Mouse (Mus musculus): Measurements from ENCODE around the gene G0s2. TPM values are rescaled to one million over a fixed set of nuclear protein-coding genes. Genes with fewer than 3 reads are reported as not detected.

Gene G0s2
- polyA plus RNA-seq, 1 experiment from 2014 or later = 269 TPM

DNA sequence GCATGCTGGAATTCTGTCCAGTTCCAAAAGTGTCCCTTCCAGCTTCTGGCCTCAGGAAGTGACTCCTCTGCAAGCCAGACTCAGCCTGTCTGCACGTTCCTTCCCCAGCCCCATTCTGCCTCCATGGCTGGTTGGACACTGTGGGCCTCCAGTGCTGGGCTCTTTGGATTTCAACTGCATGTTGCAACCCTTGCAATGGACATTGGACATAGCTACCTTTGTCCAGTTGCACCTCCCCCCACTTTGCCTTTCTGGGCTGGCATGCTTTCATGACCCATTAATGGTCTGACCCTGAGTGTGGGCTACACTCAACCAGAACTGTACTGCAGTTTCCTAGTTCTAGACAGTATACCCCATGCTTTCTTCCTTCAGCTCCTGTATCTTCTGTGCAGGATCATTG, 38.6 kb upstream of the G0s2 start:
- no peak overlapping the region for H3K4me3 ChIP-seq (ENCODE audit: low read depth, low read length)
- peak; percentile 74 for DNase-seq
- peak overlapping the region; percentile 46 for H3K4me2 ChIP-seq (ENCODE audit: low read depth, low read length)
- no peaks in the 10 kb centered on the region for H3K9me3 ChIP-seq (ENCODE audit: low read length)
- 57% methylated on average over 1 of the region's 1 CpGs for WGBS (ENCODE audit: insufficient replicate concordance)
- TF ChIP-seq CTCF (IDR thresholded peaks at IDR 0.05; ENCODE audit: low read depth) (no peak), EP300 (IDR thresholded peaks at IDR 0.05; ENCODE audit: low read depth) (peak; percentile 52; the same call in 1 of the 2 replicates)
- H3K36me3 ChIP-seq (replicated peaks; ENCODE audit: insufficient read depth, low read length) = no peaks in the 10 kb centered on the region
- H3K4me1 ChIP-seq (ENCODE audit: insufficient read depth) = peaks cover 19% of the 10 kb centered on the region
- H3K27ac ChIP-seq (ENCODE audit: low read depth) = peak overlapping the region; percentile 92
- peak; percentile 92 for ATAC-seq
- 0 out of 2 replicates have a peak overlapping the region, but pooled peaks have one; percentile 37 for H3K9ac ChIP-seq (replicated peaks)
- H3K27me3 ChIP-seq (ENCODE audit: insufficient read depth, low read length) = no peaks in the 10 kb centered on the region

DNA sequence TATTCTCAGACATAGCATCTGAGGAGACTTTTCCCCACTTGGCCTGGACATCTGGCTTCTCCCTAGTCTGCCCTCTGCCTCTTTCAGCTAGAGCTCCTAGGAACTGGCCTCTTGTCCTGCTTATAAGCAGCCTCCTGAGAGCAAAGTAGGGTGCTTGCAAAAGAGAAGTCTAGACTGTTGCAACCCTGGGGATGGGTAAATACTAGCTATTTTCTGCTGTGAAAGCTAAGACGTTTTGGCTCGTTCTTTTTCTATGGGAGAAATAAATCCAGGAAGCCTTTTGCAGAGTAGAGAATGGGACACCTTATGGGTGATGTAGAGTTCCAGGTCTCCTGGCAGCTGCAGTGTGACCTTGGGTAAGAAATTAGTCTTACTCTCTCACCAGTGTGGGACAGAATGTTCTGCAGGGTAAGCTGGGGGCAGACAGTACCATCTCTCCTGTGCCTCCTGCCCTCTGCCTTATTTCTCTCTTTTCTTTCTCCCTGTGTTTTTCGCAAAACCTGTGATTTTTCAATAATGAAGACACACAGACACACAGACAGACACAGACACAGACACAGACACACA, 37.6 kb upstream of the G0s2 start:
- Histone ChIP-seq H3K9ac (replicated peaks) (peak overlapping the region; percentile 50; the same call in 1 of the 2 replicates), H3K36me3 (replicated peaks; ENCODE audit: insufficient read depth, low read length) (no peaks in the 10 kb centered on the region), H3K9me3 (ENCODE audit: low read length) (no peaks in the 10 kb centered on the region), H3K27ac (ENCODE audit: low read depth) (peak overlapping the region; percentile 92), H3K4me1 (ENCODE audit: insufficient read depth) (peaks cover 19% of the 10 kb centered on the region), H3K4me2 (ENCODE audit: low read depth, low read length) (peak overlapping the region; percentile 46), H3K4me3 (ENCODE audit: low read depth, low read length) (no peak overlapping the region), H3K27me3 (ENCODE audit: insufficient read depth, low read length) (no peaks in the 10 kb centered on the region)
- 51% methylated on average over 3 of the region's 3 CpGs for WGBS (ENCODE audit: insufficient replicate concordance)
- ATAC-seq = no peak
- DNase-seq = no peak
- TF ChIP-seq CTCF (IDR thresholded peaks at IDR 0.05; ENCODE audit: low read depth) (no peak), EP300 (IDR thresholded peaks at IDR 0.05; ENCODE audit: low read depth) (no peak)

DNA sequence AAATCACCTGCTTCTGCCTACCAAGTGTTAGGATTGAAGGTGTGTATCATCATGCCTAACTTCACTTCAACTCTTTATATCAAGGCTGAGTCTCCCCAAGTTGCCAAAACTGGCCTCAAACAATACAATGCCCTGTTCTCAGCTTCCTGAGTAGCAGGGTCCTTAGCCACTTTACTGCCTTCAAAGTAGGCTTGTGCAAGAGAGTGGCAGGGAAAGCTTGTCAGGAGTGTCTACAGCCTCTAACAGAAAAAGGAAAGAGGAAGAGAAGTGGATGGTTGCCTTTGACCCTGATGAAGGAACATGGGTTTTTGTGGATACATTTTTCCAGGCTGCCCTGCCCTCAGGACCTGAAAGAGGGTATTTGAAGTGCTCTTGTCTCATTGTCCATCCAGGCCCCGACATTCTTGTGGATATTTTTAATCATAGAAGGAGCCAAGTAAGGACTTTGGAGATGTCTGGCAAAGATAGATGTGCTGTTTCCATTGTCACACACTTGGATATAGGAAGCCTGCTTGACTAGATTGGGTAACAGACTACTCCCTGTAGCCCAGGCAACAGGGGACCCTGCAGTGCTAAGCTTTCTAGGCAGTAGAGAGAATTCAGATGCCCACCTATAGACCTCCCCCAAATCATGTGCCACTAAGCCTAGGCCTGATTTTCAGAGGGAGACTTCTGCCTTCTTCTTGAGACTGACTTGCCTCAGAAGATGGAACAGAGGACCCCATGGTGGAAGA, 36.9 kb upstream of the G0s2 start:
- Histone ChIP-seq H3K4me2 (ENCODE audit: low read depth, low read length) (peak overlapping the region; percentile 46; the same call in 1 of the 2 replicates), H3K9me3 (ENCODE audit: low read length) (no peaks in the 10 kb centered on the region), H3K36me3 (replicated peaks; ENCODE audit: insufficient read depth, low read length) (no peaks in the 10 kb centered on the region), H3K27me3 (ENCODE audit: insufficient read depth, low read length) (no peaks in the 10 kb centered on the region), H3K9ac (replicated peaks) (0 out of 2 replicates have a peak overlapping the region, but pooled peaks have one; percentile 50), H3K4me3 (ENCODE audit: low read depth, low read length) (no peak overlapping the region), H3K4me1 (ENCODE audit: insufficient read depth) (peaks cover 19% of the 10 kb centered on the region), H3K27ac (ENCODE audit: low read depth) (peak overlapping the region; percentile 92)
- WGBS (ENCODE audit: insufficient replicate concordance) = 46% methylated on average over 1 of the region's 1 CpGs
- DNase-seq (no peak), ATAC-seq (no peak)
- TF ChIP-seq EP300 (IDR thresholded peaks at IDR 0.05; ENCODE audit: low read depth) (no peak), CTCF (IDR thresholded peaks at IDR 0.05; ENCODE audit: low read depth) (no peak)

DNA sequence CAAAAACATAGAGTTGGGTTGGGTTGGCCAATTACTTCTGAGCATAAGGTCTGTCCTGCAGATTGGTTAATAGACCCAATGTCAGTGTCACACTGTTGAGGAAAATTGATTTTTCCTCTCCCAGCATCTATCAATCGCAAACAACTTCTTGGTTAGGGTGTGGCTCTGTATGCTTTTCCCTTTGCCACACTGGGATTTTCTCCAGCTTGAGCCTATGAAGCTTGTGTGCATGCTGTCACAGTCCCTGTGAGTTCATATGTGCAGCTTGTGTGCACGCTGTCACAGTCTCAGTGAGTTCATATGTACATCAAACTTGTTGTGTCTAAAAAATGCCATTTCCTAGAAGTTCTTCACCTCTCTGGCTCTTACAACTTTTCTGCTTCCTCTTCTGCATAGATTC, 33.8 kb upstream of the G0s2 start:
- DNase-seq = no peak
- Histone ChIP-seq H3K36me3 (replicated peaks; ENCODE audit: insufficient read depth, low read length) (no peaks in the 10 kb centered on the region), H3K4me1 (ENCODE audit: insufficient read depth) (peaks cover 15% of the 10 kb centered on the region), H3K4me2 (ENCODE audit: low read depth, low read length) (no peak overlapping the region), H3K4me3 (ENCODE audit: low read depth, low read length) (no peak overlapping the region), H3K9ac (replicated peaks) (no peak overlapping the region), H3K27me3 (ENCODE audit: insufficient read depth, low read length) (no peaks in the 10 kb centered on the region), H3K9me3 (ENCODE audit: low read length) (no peaks in the 10 kb centered on the region), H3K27ac (ENCODE audit: low read depth) (peak overlapping the region; percentile 29; the same call in 1 of the 2 replicates)
- ATAC-seq = peak; percentile 74
- 62% methylated on average over 2 of the region's 2 CpGs for WGBS (ENCODE audit: insufficient replicate concordance)
- TF ChIP-seq EP300 (IDR thresholded peaks at IDR 0.05; ENCODE audit: low read depth) = peak; percentile 41; the same call in 1 of the 2 replicates
- no peak for TF ChIP-seq CTCF (IDR thresholded peaks at IDR 0.05; ENCODE audit: low read depth)

DNA sequence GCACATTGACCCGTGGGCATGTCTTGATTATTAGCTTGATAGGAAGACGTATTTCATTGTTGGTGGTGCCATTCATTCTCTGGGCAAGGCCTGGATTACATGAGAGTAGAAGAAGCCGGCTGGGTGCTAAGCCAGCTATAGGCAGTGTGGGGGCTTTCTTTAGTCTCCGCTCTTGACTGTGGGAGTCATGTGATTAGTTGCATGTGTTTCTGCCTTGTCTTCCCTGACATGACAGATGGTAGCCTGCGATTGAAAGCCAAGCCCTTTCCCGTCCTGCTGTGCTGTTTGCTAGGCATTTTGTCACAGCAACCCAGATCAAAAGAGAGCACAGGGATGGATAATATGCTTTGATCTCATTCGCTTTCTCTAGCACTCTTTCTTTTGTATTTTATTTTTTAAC, 32.4 kb upstream of the G0s2 start:
- no peaks in the 10 kb centered on the region for H3K36me3 ChIP-seq (replicated peaks; ENCODE audit: insufficient read depth, low read length)
- H3K27me3 ChIP-seq (ENCODE audit: insufficient read depth, low read length) = no peaks in the 10 kb centered on the region
- DNase-seq = no peak
- no peak overlapping the region for H3K4me3 ChIP-seq (ENCODE audit: low read depth, low read length)
- TF ChIP-seq CTCF (IDR thresholded peaks at IDR 0.05; ENCODE audit: low read depth) (no peak), EP300 (IDR thresholded peaks at IDR 0.05; ENCODE audit: low read depth) (no peak)
- H3K9ac ChIP-seq (replicated peaks) = no peak overlapping the region
- H3K9me3 ChIP-seq (ENCODE audit: low read length) = no peaks in the 10 kb centered on the region
- no peak overlapping the region for H3K27ac ChIP-seq (ENCODE audit: low read depth)
- H3K4me2 ChIP-seq (ENCODE audit: low read depth, low read length) = no peak overlapping the region
- WGBS (ENCODE audit: insufficient replicate concordance) = 61% methylated on average over 7 of the region's 7 CpGs
- ATAC-seq = no peak
- peaks cover 11% of the 10 kb centered on the region for H3K4me1 ChIP-seq (ENCODE audit: insufficient read depth)

DNA sequence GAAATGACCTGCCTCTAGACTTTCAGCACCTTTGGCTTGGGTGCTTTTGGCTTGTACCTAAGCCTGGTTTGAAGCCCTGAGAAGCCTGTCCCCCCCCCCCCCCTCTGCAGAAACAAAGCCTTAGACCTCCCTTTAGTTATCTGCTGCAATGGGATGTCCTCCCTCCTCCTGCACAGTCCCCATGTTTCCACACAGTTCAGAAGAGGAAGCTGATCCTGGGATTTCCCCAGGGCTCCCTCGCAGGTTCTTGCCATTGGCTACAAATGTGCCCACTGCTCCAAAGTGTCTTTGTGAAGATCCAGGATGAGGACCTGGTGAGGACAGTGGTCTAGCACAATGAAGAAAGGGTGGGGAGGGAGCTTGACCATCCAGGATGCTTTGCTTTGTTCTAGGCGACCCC, 30.1 kb upstream of the G0s2 start:
- H3K27ac ChIP-seq (ENCODE audit: low read depth) = no peak overlapping the region
- TF ChIP-seq CTCF (IDR thresholded peaks at IDR 0.05; ENCODE audit: low read depth) (no peak), EP300 (IDR thresholded peaks at IDR 0.05; ENCODE audit: low read depth) (no peak)
- no peaks in the 10 kb centered on the region for H3K9me3 ChIP-seq (ENCODE audit: low read length)
- DNase-seq = no peak
- no peak for ATAC-seq
- peaks cover 5% of the 10 kb centered on the region; the same call in 1 of the 2 replicates for H3K4me1 ChIP-seq (ENCODE audit: insufficient read depth)
- no peak overlapping the region for H3K9ac ChIP-seq (replicated peaks)
- H3K27me3 ChIP-seq (ENCODE audit: insufficient read depth, low read length) = no peaks in the 10 kb centered on the region
- 29% methylated on average over 2 of the region's 2 CpGs for WGBS (ENCODE audit: insufficient replicate concordance)
- no peaks in the 10 kb centered on the region for H3K36me3 ChIP-seq (replicated peaks; ENCODE audit: insufficient read depth, low read length)
- H3K4me3 ChIP-seq (ENCODE audit: low read depth, low read length) = no peak overlapping the region
- H3K4me2 ChIP-seq (ENCODE audit: low read depth, low read length) = no peak overlapping the region
